Mouse (Mus musculus): Measurements from ENCODE around the gene Cdc73. TPM values are rescaled to one million over a fixed set of nuclear protein-coding genes. Genes with fewer than 3 reads are reported as not detected.

Gene Cdc73
- polyA plus RNA-seq, 1 experiment from 2014 or later, result 29.3 TPM

- H3K27ac ChIP-seq (ENCODE audit: poor library complexity, severe bottlenecking), result no peak overlapping the region
- WGBS, result 79% methylated on average over 7 of the region's 7 CpGs
- ATAC-seq (ENCODE audit: insufficient number of reproducible peaks, low FRiP score), result no peak
- H3K9ac ChIP-seq, result no peak overlapping the region
- no peak overlapping the region for H3K4me3 ChIP-seq
- H3K4me1 ChIP-seq (replicated peaks), result 0 out of 2 replicates have a peak, but pooled peaks cover 2% of the 10 kb centered on the region
- H3K27me3 ChIP-seq (replicated peaks), result no peaks in the 10 kb centered on the region
- H3K9me3 ChIP-seq (replicated peaks), result no peaks in the 10 kb centered on the region
- H3K4me2 ChIP-seq, result no peak overlapping the region
- H3K36me3 ChIP-seq, result peaks cover 10% of the 10 kb centered on the region
Observed at GRCm38 (mm10) chr1:143631337-143631736, 71.4 kb downstream of the Cdc73 start.

DNA sequence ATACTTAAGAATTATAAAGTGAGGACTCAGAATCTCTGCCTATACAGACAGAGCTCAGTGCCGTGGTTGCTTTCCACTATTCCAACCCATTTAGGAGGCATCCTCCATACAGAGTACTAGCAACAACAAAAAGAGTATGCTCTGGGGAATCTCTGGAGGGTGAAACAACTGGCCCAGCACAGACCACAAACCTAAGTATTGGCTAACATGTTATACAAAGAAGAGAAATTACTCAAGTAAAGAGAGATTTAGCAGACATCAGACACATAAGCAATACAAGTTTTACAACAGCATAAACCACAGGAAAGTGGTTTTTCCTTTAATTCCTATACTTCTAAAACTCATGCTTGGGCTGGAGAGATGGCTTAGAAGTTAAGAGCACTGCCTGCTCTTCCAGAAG is 80.1 kb downstream of the Cdc73 start:
- no peaks in the 10 kb centered on the region for H3K9me3 ChIP-seq (replicated peaks)
- H3K9ac ChIP-seq, result no peak overlapping the region
- no peaks in the 10 kb centered on the region for H3K4me1 ChIP-seq (replicated peaks)
- no peak for ATAC-seq (ENCODE audit: insufficient number of reproducible peaks, low FRiP score)
- WGBS, result 89% methylated on average over 1 of the region's 1 CpGs
- peaks cover 38% of the 10 kb centered on the region for H3K36me3 ChIP-seq
- no peak overlapping the region for H3K4me2 ChIP-seq
- no peak overlapping the region for H3K4me3 ChIP-seq
- no peaks in the 10 kb centered on the region for H3K27me3 ChIP-seq (replicated peaks)
- H3K27ac ChIP-seq (ENCODE audit: poor library complexity, severe bottlenecking), result no peak overlapping the region

DNA sequence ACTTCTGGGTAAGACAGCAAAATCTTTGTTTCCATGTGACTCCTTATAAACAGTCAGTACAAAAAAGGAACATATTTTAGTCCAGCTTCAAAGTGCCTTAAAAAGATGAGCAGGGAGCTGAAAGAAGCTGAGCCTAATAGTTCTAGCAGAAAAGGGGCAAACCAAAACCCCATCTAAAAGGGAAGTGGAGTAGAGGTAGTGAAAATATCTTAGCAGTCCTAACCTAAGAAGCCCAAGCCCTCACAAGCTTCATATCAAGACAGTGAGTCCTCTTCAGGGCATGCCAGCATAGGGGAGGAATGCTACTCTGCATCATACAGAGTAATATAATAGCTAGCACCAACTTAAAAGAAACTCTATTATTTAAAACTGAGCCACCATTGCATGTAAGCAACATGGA is 80.8 kb downstream of the Cdc73 start:
- no peak overlapping the region for H3K9ac ChIP-seq
- ATAC-seq (ENCODE audit: insufficient number of reproducible peaks, low FRiP score), result no peak
- no peaks in the 10 kb centered on the region for H3K27me3 ChIP-seq (replicated peaks)
- H3K9me3 ChIP-seq (replicated peaks), result no peaks in the 10 kb centered on the region
- H3K4me2 ChIP-seq, result no peak overlapping the region
- no peak overlapping the region for H3K4me3 ChIP-seq
- H3K4me1 ChIP-seq (replicated peaks), result no peaks in the 10 kb centered on the region
- H3K36me3 ChIP-seq, result peaks cover 38% of the 10 kb centered on the region
- H3K27ac ChIP-seq (ENCODE audit: poor library complexity, severe bottlenecking), result no peak overlapping the region

DNA sequence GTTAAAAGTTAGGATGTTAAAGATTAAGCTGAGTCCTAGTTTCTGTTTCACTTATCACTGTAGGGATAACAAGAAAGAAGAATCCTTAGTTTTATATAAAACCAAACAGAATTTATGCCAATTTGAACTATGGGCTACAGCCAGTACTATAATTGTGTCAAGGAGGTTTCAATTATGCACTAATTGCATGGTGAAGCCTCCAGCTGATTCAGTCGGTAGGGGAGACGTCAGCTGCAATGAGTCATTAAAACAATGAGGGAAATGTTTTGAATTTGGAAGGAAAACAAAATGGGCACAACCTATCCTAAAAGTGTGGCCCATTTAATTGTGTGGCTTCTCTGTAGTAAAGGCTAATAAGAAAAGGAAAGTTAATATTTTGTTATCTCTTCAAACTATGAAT is 82.9 kb downstream of the Cdc73 start:
- no peak for ATAC-seq (ENCODE audit: insufficient number of reproducible peaks, low FRiP score)
- peaks cover 22% of the 10 kb centered on the region for H3K36me3 ChIP-seq

GRCm38 (mm10) chr1:143612901-143613300 is 89.8 kb downstream of the Cdc73 start:
- no peak for ATAC-seq (ENCODE audit: insufficient number of reproducible peaks, low FRiP score)
- no peak overlapping the region for H3K4me2 ChIP-seq
- H3K9ac ChIP-seq, result no peak overlapping the region
- no peaks in the 10 kb centered on the region for H3K27me3 ChIP-seq (replicated peaks)
- no peaks in the 10 kb centered on the region for H3K4me1 ChIP-seq (replicated peaks)
- 90% methylated on average over 2 of the region's 2 CpGs for WGBS
- H3K4me3 ChIP-seq, result no peak overlapping the region
- H3K27ac ChIP-seq (ENCODE audit: poor library complexity, severe bottlenecking), result no peak overlapping the region
- no peaks in the 10 kb centered on the region for H3K9me3 ChIP-seq (replicated peaks)
- peaks cover 24% of the 10 kb centered on the region for H3K36me3 ChIP-seq

More for the DNA sequence above, 82.9 kb downstream of the Cdc73 start:
- H3K9ac ChIP-seq, result no peak overlapping the region
- no peaks in the 10 kb centered on the region for H3K4me1 ChIP-seq (replicated peaks)
- no peak overlapping the region for H3K4me2 ChIP-seq
- H3K27ac ChIP-seq (ENCODE audit: poor library complexity, severe bottlenecking), result no peak overlapping the region
- no peaks in the 10 kb centered on the region for H3K27me3 ChIP-seq (replicated peaks)
- no peaks in the 10 kb centered on the region for H3K9me3 ChIP-seq (replicated peaks)
- 69% methylated on average over 2 of the region's 2 CpGs for WGBS
- H3K4me3 ChIP-seq, result no peak overlapping the region

- H3K27me3 ChIP-seq (replicated peaks), result no peaks in the 10 kb centered on the region
- no peak overlapping the region for H3K4me3 ChIP-seq
- WGBS, result 85% methylated on average over 2 of the region's 2 CpGs
- no peak overlapping the region for H3K9ac ChIP-seq
- no peak overlapping the region for H3K4me2 ChIP-seq
- H3K27ac ChIP-seq (ENCODE audit: poor library complexity, severe bottlenecking), result no peak overlapping the region
- peaks cover 17% of the 10 kb centered on the region for H3K36me3 ChIP-seq
- no peaks in the 10 kb centered on the region for H3K9me3 ChIP-seq (replicated peaks)
- ATAC-seq (ENCODE audit: insufficient number of reproducible peaks, low FRiP score), result no peak
- H3K4me1 ChIP-seq (replicated peaks), result no peaks in the 10 kb centered on the region
Observed at GRCm38 (mm10) chr1:143608911-143609310, 93.8 kb downstream of the Cdc73 start.

GRCm38 (mm10) chr1:143596864-143597263 is 105.8 kb downstream of the Cdc73 start:
- ATAC-seq (ENCODE audit: insufficient number of reproducible peaks, low FRiP score), result no peak
- H3K4me2 ChIP-seq, result no peak overlapping the region
- no peaks in the 10 kb centered on the region for H3K9me3 ChIP-seq (replicated peaks)
- H3K9ac ChIP-seq, result no peak overlapping the region
- WGBS, result 83% methylated on average over 2 of the region's 2 CpGs
- no peaks in the 10 kb centered on the region for H3K4me1 ChIP-seq (replicated peaks)
- no peak overlapping the region for H3K4me3 ChIP-seq
- H3K27me3 ChIP-seq (replicated peaks), result no peaks in the 10 kb centered on the region
- H3K27ac ChIP-seq (ENCODE audit: poor library complexity, severe bottlenecking), result no peak overlapping the region
- no peaks in the 10 kb centered on the region for H3K36me3 ChIP-seq

DNA sequence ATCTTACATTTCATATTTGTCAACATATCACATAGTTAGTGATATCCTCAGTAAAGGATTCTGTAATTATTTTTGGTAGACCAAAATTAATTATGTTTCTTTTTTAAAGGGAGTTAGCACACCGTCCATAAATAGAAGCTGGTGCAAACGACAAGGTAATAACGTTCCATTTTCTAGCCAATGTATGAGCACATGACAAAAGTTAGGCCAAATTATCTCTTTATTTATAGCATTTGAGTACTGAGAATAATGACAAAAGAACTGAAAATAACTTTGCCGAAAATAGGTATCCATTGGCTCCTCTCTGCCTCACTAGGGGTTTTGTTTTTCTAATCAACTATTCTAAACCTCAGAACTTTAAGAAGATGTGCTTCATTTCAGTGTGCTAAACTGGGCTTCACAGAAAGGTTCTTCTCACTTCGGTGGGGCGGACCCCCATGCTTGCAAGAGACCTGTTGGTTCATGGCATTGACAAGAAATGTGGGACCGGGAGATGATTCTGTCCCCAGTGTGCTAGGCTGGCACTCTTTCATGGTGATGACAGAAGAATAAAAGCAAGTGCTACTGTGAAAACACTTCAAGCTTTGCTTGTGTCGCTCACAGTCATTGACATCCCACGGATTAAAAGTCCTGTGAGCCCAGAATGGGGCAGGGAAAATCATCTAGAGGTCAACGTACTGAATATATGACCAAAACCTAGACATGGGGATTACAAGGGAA is 125.7 kb downstream of the Cdc73 start:
- H3K4me1 ChIP-seq (replicated peaks), result no peaks in the 10 kb centered on the region
- H3K4me3 ChIP-seq, result no peak overlapping the region
- no peak overlapping the region for H3K9ac ChIP-seq
- no peak for ATAC-seq (ENCODE audit: insufficient number of reproducible peaks, low FRiP score)
- WGBS, result 64% methylated on average over 10 of the region's 10 CpGs
- H3K36me3 ChIP-seq, result no peaks in the 10 kb centered on the region
- H3K4me2 ChIP-seq, result no peak overlapping the region
- H3K27me3 ChIP-seq (replicated peaks), result no peaks in the 10 kb centered on the region
- H3K27ac ChIP-seq (ENCODE audit: poor library complexity, severe bottlenecking), result no peak overlapping the region
- no peaks in the 10 kb centered on the region for H3K9me3 ChIP-seq (replicated peaks)

GRCm38 (mm10) chr1:143558235-143558634 is 144.5 kb downstream of the Cdc73 start:
- Histone ChIP-seq H3K9me3 (replicated peaks) (no peaks in the 10 kb centered on the region), H3K4me1 (replicated peaks) (no peaks in the 10 kb centered on the region), H3K36me3 (no peaks in the 10 kb centered on the region), H3K4me3 (no peak overlapping the region), H3K27me3 (replicated peaks) (no peaks in the 10 kb centered on the region), H3K9ac (no peak overlapping the region), H3K27ac (ENCODE audit: poor library complexity, severe bottlenecking) (no peak overlapping the region), H3K4me2 (no peak overlapping the region)
- WGBS, result 64% methylated on average over 1 of the region's 1 CpGs
- ATAC-seq (ENCODE audit: insufficient number of reproducible peaks, low FRiP score), result no peak

GRCm38 (mm10) chr1:143555533-143555932 is 147.2 kb downstream of the Cdc73 start:
- Histone ChIP-seq H3K9ac (no peak overlapping the region), H3K36me3 (no peaks in the 10 kb centered on the region), H3K27ac (ENCODE audit: poor library complexity, severe bottlenecking) (no peak overlapping the region), H3K9me3 (replicated peaks) (no peaks in the 10 kb centered on the region), H3K27me3 (replicated peaks) (no peaks in the 10 kb centered on the region), H3K4me3 (no peak overlapping the region), H3K4me1 (replicated peaks) (no peaks in the 10 kb centered on the region), H3K4me2 (no peak overlapping the region)
- ATAC-seq (ENCODE audit: insufficient number of reproducible peaks, low FRiP score), result no peak
- 30% methylated on average over 1 of the region's 1 CpGs for WGBS

- Histone ChIP-seq H3K4me1 (replicated peaks) (no peaks in the 10 kb centered on the region), H3K27ac (ENCODE audit: poor library complexity, severe bottlenecking) (no peak overlapping the region), H3K4me3 (no peak overlapping the region), H3K27me3 (replicated peaks) (no peaks in the 10 kb centered on the region), H3K36me3 (no peaks in the 10 kb centered on the region), H3K9me3 (replicated peaks) (no peaks in the 10 kb centered on the region), H3K4me2 (no peak overlapping the region), H3K9ac (no peak overlapping the region)
- ATAC-seq (ENCODE audit: insufficient number of reproducible peaks, low FRiP score), result no peak
- WGBS, result 44% methylated on average over 2 of the region's 2 CpGs
Observed at GRCm38 (mm10) chr1:143554621-143555020, 148.1 kb downstream of the Cdc73 start.
